Mouse (Mus musculus) adrenal gland, postnatal 0 days (tissue): ENCODE results near the gene Gm3149. TPM values are rescaled to one million over a fixed set of nuclear protein-coding genes. Genes with fewer than 3 reads are reported as not detected.

Experiments
- polyA plus RNA-seq: library from polyadenylated mRNA; unstranded; fragments of >200 nt; fragmentation: Nextera tagmentation; extraction: Ambion mirVana; gene quantifications from 2 replicates; pipeline ENCODE4 v1.2.1, GENCODE M21; 2015

The Gm3149 gene
- polyA plus RNA-seq: not detected in 2 replicates

DNA sequence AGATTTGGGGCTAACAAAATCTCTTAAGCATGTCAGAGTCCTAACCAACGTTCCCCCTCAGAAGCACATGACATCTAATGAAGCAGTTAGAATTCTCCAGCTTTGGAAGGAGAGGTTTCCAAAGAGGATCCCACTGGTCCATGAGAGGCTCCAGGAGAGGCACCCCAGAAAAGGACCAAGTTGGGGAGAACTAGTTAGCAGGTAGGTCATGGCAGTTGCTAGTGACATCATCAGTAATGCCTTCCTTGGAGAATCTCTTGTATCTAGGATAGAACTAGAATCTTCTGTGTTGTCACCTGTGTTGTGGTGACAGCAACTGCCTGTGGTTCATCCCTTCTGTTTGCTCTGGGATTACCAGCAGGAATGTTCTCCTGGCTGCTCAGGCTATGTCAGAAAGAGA lies at the start of gene Gm3149:
Gm3149 (plus strand) TSS at position 301 of the 400 bp plus-strand sequence.

DNA sequence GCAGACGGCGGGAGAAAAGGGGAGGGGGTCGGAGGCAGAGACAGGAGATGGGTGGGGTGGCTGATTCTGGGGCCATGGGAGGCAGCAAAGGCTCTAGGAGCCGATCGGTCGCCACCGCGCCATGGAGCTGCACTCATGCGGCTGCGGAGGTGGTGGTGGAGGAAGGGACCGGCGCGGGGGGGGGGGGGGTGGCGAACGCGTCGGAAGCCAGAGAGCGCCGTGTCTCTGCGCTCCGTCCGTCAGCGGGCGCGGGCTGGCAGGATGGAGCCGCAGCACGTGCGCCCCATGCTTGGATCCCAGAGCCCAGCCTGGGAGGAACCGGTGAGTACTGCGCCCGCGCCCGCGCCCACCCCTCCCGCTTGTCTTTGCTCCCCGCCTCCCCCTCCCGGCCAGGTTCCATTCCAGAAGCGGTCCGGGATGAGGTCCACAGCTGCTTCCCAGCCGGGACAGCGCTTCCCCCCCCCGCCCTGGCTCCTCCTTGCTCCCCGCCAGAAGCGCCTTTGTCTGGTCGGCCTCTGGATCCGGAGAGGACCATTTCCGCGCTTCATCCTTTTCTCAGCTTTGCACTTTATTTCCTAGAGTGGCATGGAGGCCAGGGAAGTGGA lies 17.5 kb downstream of the Gm3149 start, which contains the start of gene 2610042L04Rik:
2610042L04Rik (plus strand) TSS at position 288 of the 605 bp plus-strand sequence.

Other genes with a start within 250 kb of the Gm3149 start
- gene Gm3115, start 233.2 kb upstream of the Gm3149 start, polyA plus RNA-seq: not detected in 2 replicates
- 0.55 TPM in 1 of 2 replicates, not detected in the other for gene Gm8108, start 206.8 kb upstream of the Gm3149 start, polyA plus RNA-seq
- gene Gm3127, start 152.3 kb upstream of the Gm3149 start, polyA plus RNA-seq: not detected in 2 replicates
- 0.19 and 0.58 TPM in 2 replicates for gene Gm2974, start 134.7 kb upstream of the Gm3149 start, polyA plus RNA-seq
- gene Gm3138, start 67.7 kb upstream of the Gm3149 start, polyA plus RNA-seq: not detected in 2 replicates
- not detected in 2 replicates for gene 2610042L04Rik, start 17.5 kb downstream of the Gm3149 start, polyA plus RNA-seq
- gene Gm3159, start 80.2 kb downstream of the Gm3149 start, polyA plus RNA-seq: not detected in 2 replicates
- 0.21 TPM in 1 of 2 replicates, not detected in the other for gene Gm3164, start 98.2 kb downstream of the Gm3149 start, polyA plus RNA-seq
- gene Gm3173, start 113.7 kb downstream of the Gm3149 start, polyA plus RNA-seq: not detected in 2 replicates
- not detected in 2 replicates for gene Gm3182, start 164.5 kb downstream of the Gm3149 start, polyA plus RNA-seq
- gene Gm3047, start 238.1 kb downstream of the Gm3149 start, polyA plus RNA-seq: not detected in 2 replicates